Mouse (Mus musculus) gastrocnemius, postnatal 36 days (tissue): Measurements from ENCODE around the gene Fut11. TPM values are rescaled to one million over a fixed set of nuclear protein-coding genes. Genes with fewer than 3 reads are reported as not detected.
A peak's percentile ranks its signal among the peaks of the same experiment; 100 is the strongest.
"Not testable (repeated sequence)": the region's sequence is repeated elsewhere in the genome, so short reads cannot be mapped to it uniquely, and the experiment has no call there.

Experiments
- DNase-seq, 2 experiments: peaks; one replicate each; pipeline ENCODE4 v3.0.0; 2022
- intact Hi-C: fragments of 180-260 bp; cut with DNase I; formaldehyde crosslinking; loops from one replicate; pipeline ENCODE4 v1.15.1; 2025
- total RNA-seq, 2 experiments: library from RNA; stranded (reverse); gene quantifications; 2 replicates each; pipeline ENCODE4 v1.2.3; 2021

Fut11 gene
- total RNA-seq, 2 experiments from 2014 or later, result 2.5 to 2.7 TPM

DNA sequence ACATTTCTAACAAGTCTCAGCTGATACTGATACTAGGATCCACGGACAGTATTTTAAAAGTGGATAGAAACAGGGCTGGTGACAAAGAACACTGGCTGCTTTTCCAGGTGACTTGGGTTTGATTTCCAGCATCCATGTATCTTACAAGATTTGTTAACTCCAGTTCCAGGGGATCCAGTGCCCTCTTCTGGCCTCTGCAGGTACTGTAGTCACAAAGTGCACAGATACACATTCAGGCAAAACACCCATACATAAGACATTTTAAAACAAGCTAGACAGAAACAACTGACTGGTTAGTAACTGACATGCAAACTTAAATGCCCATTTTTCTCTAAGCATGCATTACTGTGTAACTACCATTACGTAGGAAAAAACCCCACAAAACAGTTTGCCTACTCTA lies 21.8 kb upstream of the Fut11 start:
- intact Hi-C loops, result no loop called here
- DNase-seq, result no peak

DNA sequence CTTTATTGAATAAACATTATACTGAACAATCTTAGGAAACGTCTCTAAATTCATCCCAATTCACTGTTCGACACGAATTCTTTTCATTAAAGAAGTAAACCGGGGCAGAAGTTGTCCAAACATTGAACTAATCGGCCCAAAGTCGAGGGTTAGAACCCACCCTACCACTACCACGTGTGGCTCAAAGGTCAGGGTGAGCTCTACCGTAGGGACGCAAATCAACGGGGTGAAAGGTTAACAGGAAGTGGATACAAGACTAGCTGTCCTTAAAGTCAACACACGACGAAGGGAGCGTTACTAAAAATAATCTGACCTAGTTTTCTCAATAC lies 21.1 kb upstream of the Fut11 start:
- intact Hi-C loops, result no loop called here
- no peak for DNase-seq

DNA sequence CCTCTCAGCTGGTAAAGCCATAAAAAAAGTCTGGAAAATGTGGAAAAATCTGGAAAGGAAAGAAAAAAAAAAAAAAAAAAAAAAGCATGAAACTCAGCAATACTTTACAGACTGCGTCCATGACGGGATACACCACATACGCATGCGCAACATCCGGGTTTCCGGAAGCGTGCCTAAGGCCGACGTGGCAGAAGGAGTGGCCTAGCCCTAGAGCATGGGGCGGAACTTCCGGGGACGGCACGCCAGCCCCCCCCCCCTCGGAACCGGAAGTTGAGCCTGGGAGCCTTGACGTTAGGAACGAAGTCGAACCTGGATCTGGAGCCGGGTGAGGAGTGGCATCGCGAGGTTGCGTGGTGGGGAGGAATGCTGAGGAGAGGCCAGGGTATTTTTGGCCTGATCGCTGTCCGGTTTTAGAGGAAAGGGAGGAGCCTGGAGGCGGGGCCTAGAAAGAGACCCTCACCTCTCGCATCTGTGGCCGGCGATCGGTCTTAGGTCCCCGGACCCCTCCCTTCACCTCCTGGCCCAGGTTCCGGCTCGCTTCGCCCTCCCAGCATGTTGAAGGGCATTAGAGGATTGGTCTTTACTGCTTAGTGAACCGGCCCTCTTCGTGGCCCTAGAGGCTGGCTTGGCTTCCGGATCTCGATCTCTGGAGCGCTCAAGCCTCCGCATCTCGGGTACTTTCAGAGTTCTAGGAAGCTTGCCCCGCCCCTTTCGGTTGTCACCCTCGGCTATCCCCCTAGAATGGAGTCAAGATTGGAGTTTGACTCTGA lies 20.5 kb upstream of the Fut11 start, which contains the start of gene Sec24c:
Gene Sec24c (plus strand): TSS at position 245 of the 770 bp plus-strand sequence.
- intact Hi-C loops, result no loop called here
- DNase-seq, result peak; percentile 94 to 99

GRCm38 (mm10) chr14:20677906-20678305 lies 16.9 kb upstream of the Fut11 start:
- intact Hi-C loops, result no loop called here
- no peak for DNase-seq

- no peak for DNase-seq
- intact Hi-C loops, result no loop called here
Measured at GRCm38 (mm10) chr14:20681742-20682141, 13.0 kb upstream of the Fut11 start.

DNA sequence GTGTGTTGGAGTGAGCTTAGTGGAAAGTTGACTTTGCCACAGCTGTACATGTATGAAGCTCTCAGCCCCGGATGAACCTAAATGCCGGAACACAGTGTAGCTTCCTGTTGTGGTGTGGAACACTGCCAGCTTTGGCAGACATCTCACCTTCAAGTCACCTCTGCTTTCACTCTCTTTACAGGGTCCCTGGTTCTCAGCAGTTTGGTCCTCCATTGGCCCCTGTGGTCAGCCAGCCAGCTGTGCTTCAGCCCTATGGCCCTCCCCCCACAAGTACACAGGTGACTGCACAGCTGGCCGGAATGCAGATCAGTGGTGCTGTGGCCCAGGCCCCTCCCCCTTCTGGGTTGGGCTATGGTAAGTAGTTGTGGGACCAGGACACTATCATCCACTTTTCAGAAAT lies 12.3 kb upstream of the Fut11 start:
- intact Hi-C loops, result no loop called here
- DNase-seq, result no peak

GRCm38 (mm10) chr14:20686576-20686975 lies 8.2 kb upstream of the Fut11 start:
- intact Hi-C loops, result no loop called here
- DNase-seq, result no peak

DNA sequence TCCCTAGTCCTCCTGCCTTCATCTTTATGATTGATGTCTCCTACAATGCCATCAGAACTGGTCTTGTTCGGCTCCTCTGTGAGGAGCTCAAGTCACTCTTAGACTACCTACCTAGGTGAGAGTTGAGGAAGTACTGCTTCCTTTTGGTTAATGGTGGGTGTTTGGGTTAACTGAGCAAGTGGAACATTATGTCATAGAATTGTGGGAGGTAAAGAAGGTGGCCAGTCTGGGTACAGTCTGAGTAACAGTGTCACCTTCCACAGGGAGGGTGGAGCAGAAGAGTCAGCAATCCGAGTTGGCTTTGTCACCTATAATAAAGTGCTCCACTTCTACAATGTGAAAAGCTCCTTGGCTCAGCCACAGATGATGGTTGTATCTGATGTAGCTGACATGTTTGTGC lies 5.8 kb upstream of the Fut11 start:
- intact Hi-C loops, result no loop called here
- DNase-seq, result no peak

GRCm38 (mm10) chr14:20691772-20692171 lies 3.0 kb upstream of the Fut11 start:
- intact Hi-C loops, result no loop called here
- no peak for DNase-seq

DNA sequence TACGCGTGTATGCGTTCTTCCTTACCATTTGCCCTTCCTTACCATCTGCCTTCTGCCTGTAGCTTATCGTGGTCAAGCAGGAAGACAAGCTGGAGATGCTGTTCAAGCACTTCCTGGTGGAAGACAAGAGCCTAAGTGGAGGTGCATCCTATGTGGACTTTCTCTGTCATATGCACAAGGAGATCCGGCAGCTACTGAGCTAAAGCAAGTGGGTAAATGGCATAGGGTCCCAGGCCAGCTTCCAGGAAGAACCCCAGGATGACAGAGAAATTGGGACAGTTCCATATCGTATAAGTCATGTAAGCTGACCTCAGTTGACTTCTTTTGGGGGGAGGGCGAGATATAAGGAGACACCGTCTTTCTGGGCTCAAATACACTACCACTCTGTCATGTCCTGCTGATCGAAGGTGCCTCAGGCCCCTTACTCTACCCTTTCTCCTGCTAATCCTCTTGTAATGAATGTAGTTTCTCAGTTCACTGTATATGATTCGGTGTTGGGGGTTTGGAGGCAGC lies 1.1 kb upstream of the Fut11 start:
- intact Hi-C loops, result no loop called here
- no peak for DNase-seq

GRCm38 (mm10) chr14:20694185-20694883 lies 434 bp upstream of the Fut11 start:
- DNase-seq, result no peak
- intact Hi-C loops, result no loop called here

DNA sequence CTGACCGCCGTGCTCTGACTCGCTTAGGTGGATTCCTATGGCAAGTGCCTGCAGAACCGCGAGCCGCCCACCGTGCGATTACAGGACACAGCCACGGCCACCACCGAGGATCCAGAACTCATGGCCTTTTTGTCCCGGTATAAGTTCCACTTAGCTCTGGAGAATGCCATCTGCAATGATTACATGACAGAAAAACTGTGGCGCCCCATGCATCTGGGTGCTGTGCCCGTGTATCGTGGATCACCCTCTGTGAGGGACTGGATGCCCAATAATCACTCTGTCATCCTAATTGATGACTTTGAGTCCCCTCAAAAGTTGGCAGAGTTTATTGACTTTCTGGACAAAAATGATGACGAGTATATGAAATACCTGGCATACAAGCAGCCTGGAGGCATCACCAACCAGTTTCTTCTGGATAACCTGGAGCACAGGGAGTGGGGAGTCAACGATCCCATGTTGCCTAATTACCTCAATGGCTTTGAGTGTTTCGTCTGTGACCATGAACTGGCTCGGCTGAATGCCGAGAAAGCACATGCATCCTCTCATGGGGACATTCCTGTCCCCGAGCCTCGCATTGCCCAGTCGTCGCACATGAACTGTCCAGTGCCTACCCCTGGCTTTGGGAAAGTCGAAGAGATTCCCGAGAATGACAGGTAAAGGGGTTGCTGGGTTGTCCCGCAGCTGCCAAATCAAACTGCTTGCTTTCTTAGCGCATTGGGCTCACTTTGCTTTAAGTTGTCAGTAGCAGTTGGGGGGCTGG lies 1.2 kb downstream of the Fut11 start:
- intact Hi-C loops, result no loop called here
- no peak for DNase-seq

- DNase-seq, result no peak
- intact Hi-C loops, result no loop called here
Measured at GRCm38 (mm10) chr14:20696986-20697385, 2.2 kb downstream of the Fut11 start.

DNA sequence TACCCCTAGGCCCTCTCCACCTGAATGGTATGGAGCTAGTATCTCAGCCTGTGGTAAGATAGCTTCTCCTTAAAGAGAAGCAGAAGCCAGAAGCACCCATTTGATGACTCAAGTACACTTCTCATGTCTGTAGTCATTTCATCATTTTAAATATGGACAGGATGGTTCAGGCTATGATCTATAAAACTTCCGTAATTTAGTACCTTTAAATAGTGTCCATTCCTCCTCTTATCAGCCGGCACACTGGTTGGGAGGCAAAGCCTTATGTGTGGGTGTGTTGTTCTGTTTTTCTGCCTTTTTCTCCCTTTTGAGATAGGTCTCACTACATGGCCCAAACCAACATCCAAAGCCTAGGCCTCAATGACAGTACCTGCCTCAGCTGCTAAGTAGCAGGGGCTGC lies 3.7 kb downstream of the Fut11 start:
- no peak for DNase-seq
- intact Hi-C loops, result no loop called here

- intact Hi-C loops, result no loop called here
- DNase-seq, result no peak
Measured at GRCm38 (mm10) chr14:20700362-20700761, 5.6 kb downstream of the Fut11 start.

DNA sequence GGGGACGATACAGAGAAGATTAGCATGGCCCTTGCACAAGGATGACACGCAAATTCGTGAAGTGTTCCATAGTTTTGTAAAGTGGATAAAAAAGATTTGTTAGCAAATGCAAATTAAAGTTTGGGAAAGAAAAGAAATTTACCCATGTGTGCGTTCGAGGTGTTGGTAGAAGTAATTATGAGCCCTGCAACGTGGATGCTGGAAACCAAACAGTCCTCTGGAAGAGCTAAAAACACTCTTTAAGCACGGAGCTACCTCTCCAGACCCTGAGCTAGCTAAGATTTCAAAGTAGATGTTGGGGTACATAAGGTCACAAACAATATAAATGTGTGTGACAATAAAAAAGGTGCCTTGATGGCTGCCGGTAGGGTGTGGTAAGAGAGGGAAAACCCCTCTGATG lies 6.8 kb downstream of the Fut11 start:
- intact Hi-C loops, result no loop called here
- no peak for DNase-seq

DNA sequence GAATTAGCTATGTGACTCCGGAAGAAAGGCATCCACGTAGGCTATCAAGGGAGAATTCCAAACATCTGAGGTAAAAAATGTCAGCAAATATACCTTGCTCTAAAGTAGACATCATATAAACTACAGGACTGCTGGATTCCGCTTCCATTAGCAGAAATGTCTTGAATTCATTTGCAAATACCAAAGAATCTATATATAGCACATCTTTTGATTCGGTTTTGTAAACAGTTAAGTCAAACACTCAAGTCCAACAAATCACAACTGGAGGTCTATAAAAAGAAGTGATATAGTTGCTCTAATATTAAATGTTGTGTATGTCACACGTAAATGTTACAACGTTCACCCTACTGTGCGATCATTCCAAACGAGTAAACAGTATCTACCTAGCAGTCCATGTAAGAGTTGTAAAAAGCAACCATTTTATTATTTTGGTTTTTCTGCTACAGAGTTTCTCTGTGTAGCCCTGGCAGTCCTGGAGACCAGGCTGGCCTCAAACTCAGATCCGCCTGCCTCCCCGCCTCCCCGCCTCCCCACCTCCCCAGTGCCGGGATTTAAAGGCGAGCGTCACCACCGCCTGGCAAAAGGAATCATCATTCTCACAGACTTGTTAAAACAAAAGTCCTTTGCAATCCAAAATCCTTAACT lies 7.5 kb downstream of the Fut11 start:
- DNase-seq, result no peak
- intact Hi-C loops, result no loop called here

- DNase-seq, result peak; percentile 85 to 91
- intact Hi-C loops, result no loop called here
Measured at GRCm38 (mm10) chr14:20702741-20703381, 8.1 kb downstream of the Fut11 start, which contains the start of gene Chchd1. Chchd1 (plus strand) TSS chr14:20703006.

GRCm38 (mm10) chr14:20703461-20703860 lies 8.7 kb downstream of the Fut11 start:
- DNase-seq, intact Hi-C loops: not testable (repeated sequence)
